9 mouse cellular contexts compared by ENCODE assay signal in the genomic region with DNA sequence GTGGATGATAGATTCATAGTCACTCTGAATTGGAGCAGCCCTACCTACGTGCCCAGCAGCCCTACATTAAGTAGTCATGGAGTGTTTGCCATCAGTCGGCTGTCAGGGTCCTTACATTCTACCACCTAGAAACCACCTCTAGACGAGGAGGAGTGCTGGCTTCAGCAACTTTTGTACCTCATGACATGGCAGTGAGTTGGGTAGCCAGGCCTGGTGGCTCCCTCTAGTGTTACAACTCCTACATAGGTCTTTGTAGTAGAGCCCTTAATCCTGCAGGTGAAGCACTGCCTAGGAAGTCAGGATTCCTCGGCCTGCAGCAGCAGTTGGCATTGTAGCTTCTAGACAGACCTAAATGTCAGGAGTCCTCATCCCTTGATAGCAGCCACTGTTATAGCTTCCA. TPM values are rescaled to one million over a fixed set of nuclear protein-coding genes. Genes with fewer than 3 reads are reported as not detected.
DNase-seq lines count a peak whose midpoint lies in the region; ATAC-seq and TF ChIP-seq lines count a peak whose summit lies in the region.
"Had no signal": no experiment of that assay in that cellular context is flagged by ENCODE, and none has a peak within 500 bp of the region (broad histone marks: within the 10 kb centered on the region; RNA-seq: fewer than 3 reads in every experiment).

No protein-coding gene starts in this region.

- TF ChIP-seq CTCF in left cerebral cortex, adult 2 months (IDR thresholded peaks at IDR 0.05) = peak; percentile 69

- no peak overlapping the region for H3K4me3 ChIP-seq in left cerebral cortex, adult 2 months
- H3K4me3 ChIP-seq: myocyte had no signal

- H3K27ac ChIP-seq in left cerebral cortex, adult 2 months = no peak overlapping the region

- intact Hi-C loops in heart, postnatal 10 days (cut with DNase I) = loop anchor here (1.0 to 5.0 kb wide), 3 partner anchors 65 to 210 kb away; a partner anchor contains a TSS
- intact Hi-C loops in left cerebral cortex, adult 2 months (cut with DNase I) = loop anchor here (2.0 to 5.0 kb wide), 2 partner anchors 50 to 64 kb away; a partner anchor contains a TSS

- peak; percentile 78 for ATAC-seq in monocyte, adult 5-6 weeks (replicated peaks; ENCODE audit: insufficient number of reproducible peaks, low FRiP score, low TSS enrichment, poor library complexity, severe bottlenecking)

- DNase-seq in ovary, postnatal 14 days (ENCODE audit: low spot score) = peak; percentile 41
- DNase-seq in ovary, postnatal 10 days (ENCODE audit: low spot score) = no peak
- DNase-seq in T-cell, adult 2 months (ENCODE audit: low spot score) = peak; percentile 31
- peak; percentile 40 to 66 for DNase-seq in cerebellum, postnatal 25 days
- DNase-seq in heart, postnatal 10 days = peak; percentile 57 to 71
- DNase-seq in left cerebral cortex, adult 2 months (ENCODE audit: extremely low spot score in 1 of 2, low spot score in 2 of 2) = peak in 1 of 2 experiments; percentile 24
- DNase-seq in thymus, postnatal 4 days = peak; percentile 53

RNA-seq across cellular contexts. Expression of a gene that starts 44.7 kb away (rescaled TPM):
- total RNA-seq in heart, postnatal 10 days (2021) = under 1 TPM; 0.27 to 0.55 TPM
- total RNA-seq in left cerebral cortex, adult 2 months (2021) = under 1 TPM; 0.23 to 0.81 TPM
- total RNA-seq in monocyte, adult 5-6 weeks (2017) = not detected in 3 replicates

RNA-seq across cellular contexts. Expression of a gene that starts 48.9 kb away (rescaled TPM):
- total RNA-seq in heart, postnatal 10 days (2021) = 1 to 10 TPM; 5.6 to 6.4 TPM
- total RNA-seq in left cerebral cortex, adult 2 months (2021) = 10 to 100 TPM; 35.6 to 36.4 TPM
- 7.3 to 11.4 TPM (median 9.1 TPM) in 3 replicates for total RNA-seq in monocyte, adult 5-6 weeks (2017)
